Mouse (Mus musculus): ENCODE measurements at regions not wholly inside any gene's neighbourhood (a gene's known extent, or its start where the extent isn't known, plus 50 kb on each side); places are given as distances from the start of the nearest gene placed in this dataset.
A peak's percentile ranks its signal among the peaks of the same experiment; 100 is the strongest.

DNA sequence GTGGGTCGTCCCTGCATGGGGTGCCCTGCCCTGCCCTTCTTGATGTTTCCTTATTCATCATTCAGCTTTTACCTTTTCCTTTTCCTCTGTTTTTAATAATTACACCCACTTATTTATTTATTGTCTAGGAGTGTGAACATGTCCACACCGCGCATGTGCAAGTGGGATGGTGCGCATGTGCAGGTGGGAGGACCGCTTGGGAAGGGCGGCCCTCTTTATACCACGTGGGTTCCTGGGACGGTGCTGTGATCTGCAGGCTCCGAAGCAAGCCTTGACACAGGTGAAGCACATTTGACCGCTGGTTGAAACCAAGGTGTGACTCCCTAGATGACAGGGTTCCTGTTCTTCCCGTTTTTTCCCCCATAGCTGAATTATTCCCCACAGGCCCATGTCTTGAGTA lies 60.0 kb downstream of the Syf2 start:
- no peak for TF ChIP-seq CTCF (IDR thresholded peaks at IDR 0.05)
- H3K27me3 ChIP-seq: no peaks in the 10 kb centered on the region
- ChIA-PET POLR2A (no interaction called here), CTCF (no interaction called here)
- no peak for DNase-seq (ENCODE audit: low read depth, low spot score)
- ATAC-seq: no peak
- in situ Hi-C loops (cut with MboI; ENCODE audit: low pct_unique_long_range_greater_than_20kb): no loop called here

DNA sequence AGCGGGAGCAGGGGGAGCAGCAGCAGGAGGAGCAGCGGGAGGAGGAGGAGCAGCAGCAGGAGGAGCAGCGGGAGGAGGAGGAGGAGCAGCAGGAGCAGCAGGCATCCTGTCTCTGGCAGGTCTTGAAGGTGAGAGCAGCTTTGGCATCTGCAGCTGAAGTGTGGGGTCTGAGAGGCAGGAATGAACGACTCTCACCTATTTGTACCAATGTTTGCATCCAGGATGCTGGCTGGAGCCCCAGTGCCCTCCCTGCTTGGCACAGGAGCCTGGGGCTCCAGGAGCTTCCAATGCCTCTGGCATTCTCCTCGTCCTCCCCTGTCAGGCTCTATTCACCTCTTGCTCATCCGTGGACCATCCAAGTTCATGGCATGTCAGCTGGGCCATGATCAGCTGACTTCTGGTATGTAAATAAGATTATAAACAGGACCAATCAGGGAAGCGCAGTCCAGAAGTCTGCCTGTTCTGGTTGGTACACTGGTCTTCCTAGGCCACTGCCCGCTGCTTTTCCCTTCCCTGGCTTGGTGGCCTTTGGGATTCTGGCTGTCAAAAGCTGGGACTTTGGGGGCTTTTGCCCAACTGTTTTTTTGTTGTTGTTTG lies 62.9 kb downstream of the Syf2 start:
- no peaks in the 10 kb centered on the region for H3K27me3 ChIP-seq
- ChIA-PET CTCF (no interaction called here), POLR2A (no interaction called here)
- ATAC-seq: no peak
- DNase-seq (ENCODE audit: low read depth, low spot score): no peak
- in situ Hi-C loops (cut with MboI; ENCODE audit: low pct_unique_long_range_greater_than_20kb): no loop called here
- no peak for TF ChIP-seq CTCF (IDR thresholded peaks at IDR 0.05)

DNA sequence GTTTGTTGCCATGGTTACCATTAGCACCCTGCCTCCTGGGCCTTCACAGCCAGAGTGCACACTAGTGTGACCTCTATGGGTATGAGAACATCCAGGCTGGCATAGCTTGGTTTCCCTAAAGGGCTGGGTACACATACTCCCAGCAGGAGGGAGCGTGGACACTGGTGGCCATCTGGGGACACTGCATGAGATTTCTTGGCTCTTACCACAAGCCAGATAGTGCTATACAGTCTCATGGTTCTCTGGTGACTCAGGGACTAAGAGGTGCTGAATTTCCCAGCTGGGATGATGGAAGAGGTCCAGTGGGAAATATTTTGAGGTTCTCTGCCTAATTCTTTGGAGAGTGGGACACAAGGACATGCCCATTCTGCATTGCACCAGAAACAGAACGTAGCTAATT lies 63.5 kb downstream of the Syf2 start:
- no peak for DNase-seq (ENCODE audit: low read depth, low spot score)
- ChIA-PET POLR2A (no interaction called here), CTCF (no interaction called here)
- no peak for TF ChIP-seq CTCF (IDR thresholded peaks at IDR 0.05)
- in situ Hi-C loops (cut with MboI; ENCODE audit: low pct_unique_long_range_greater_than_20kb): no loop called here
- ATAC-seq: peak; percentile 23
- no peaks in the 10 kb centered on the region for H3K27me3 ChIP-seq

DNA sequence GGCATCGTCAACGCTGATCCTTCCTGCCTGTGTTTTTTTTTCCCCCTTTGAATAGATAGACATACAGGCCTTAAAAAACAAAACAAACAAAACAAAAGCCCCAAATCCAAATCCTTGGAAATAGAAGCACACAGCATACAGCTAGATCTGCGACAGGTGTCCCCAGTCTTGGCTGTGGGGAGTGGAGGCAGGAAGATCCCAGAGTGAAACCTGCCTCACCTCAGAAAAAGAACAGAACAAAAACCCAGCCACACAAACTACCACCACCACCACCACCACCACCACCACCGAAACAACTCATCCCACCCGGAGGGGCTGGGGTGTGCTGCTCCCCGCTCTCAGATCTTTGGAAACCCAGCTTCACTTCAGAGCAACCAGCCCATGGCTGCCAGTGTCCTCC lies 64.0 kb downstream of the Syf2 start:
- ATAC-seq: no peak

DNA sequence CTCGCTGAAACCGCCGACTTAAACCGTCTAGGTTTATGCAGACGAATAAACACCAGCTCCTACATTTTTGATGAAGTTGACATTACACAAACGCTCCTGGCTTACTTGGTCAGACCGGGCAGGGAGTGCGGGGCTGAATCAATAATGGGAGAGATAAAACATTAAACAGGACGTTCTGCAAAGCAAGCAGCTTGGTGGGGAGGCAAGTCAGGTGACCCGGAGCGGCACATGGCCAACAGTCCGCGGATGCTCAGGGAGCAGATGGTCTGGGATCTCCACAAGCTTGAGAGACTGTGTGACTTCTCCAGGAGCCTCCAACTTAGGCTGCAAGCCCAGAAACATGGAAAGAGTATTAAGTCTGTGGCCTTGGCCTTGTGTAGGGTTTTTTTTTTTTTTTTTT lies 64.4 kb downstream of the Syf2 start:
- no peak for DNase-seq (ENCODE audit: low read depth, low spot score)
- CTCF ChIA-PET: interaction anchor here (0.5 kb wide), 1 partner anchor 26 kb away, joined by 3 read pairs; no protein-coding TSS in a partner anchor
- in situ Hi-C loops (cut with MboI; ENCODE audit: low pct_unique_long_range_greater_than_20kb): no loop called here

More for the DNA sequence above, 64.0 kb downstream of the Syf2 start:
- POLR2A ChIA-PET: no interaction called here
- TF ChIP-seq CTCF (IDR thresholded peaks at IDR 0.05): no peak
- in situ Hi-C loops (cut with MboI; ENCODE audit: low pct_unique_long_range_greater_than_20kb): no loop called here
- H3K27me3 ChIP-seq: no peaks in the 10 kb centered on the region
- CTCF ChIA-PET: no interaction called here
- DNase-seq (ENCODE audit: low read depth, low spot score): no peak

DNA sequence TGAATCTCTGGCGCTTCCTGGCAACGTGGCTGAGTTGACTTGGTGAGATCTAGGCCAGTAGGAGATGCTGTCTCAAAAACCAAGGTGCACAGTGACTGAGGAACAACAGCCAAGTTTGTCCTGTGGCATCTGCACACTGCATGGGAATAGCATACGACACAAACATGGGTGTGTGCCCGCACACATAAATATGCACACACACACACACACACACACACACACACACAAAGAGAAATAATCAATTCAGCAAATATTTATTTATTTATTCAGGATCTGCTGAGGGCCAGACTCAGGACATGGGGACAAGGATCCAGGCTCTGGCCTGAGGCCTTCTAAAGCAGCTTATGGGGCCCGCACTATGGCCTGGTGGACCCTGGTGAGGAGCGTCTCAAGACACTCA lies 65.4 kb downstream of the Syf2 start:
- in situ Hi-C loops (cut with MboI; ENCODE audit: low pct_unique_long_range_greater_than_20kb): no loop called here
- POLR2A ChIA-PET: no interaction called here
- no peaks in the 10 kb centered on the region for H3K27me3 ChIP-seq
- TF ChIP-seq CTCF (IDR thresholded peaks at IDR 0.05): no peak
- no peak for ATAC-seq
- CTCF ChIA-PET: no interaction called here
- no peak for DNase-seq (ENCODE audit: low read depth, low spot score)

More for the DNA sequence above, 64.4 kb downstream of the Syf2 start:
- POLR2A ChIA-PET: no interaction called here
- no peak for ATAC-seq
- TF ChIP-seq CTCF (IDR thresholded peaks at IDR 0.05): no peak
- H3K27me3 ChIP-seq: no peaks in the 10 kb centered on the region

DNA sequence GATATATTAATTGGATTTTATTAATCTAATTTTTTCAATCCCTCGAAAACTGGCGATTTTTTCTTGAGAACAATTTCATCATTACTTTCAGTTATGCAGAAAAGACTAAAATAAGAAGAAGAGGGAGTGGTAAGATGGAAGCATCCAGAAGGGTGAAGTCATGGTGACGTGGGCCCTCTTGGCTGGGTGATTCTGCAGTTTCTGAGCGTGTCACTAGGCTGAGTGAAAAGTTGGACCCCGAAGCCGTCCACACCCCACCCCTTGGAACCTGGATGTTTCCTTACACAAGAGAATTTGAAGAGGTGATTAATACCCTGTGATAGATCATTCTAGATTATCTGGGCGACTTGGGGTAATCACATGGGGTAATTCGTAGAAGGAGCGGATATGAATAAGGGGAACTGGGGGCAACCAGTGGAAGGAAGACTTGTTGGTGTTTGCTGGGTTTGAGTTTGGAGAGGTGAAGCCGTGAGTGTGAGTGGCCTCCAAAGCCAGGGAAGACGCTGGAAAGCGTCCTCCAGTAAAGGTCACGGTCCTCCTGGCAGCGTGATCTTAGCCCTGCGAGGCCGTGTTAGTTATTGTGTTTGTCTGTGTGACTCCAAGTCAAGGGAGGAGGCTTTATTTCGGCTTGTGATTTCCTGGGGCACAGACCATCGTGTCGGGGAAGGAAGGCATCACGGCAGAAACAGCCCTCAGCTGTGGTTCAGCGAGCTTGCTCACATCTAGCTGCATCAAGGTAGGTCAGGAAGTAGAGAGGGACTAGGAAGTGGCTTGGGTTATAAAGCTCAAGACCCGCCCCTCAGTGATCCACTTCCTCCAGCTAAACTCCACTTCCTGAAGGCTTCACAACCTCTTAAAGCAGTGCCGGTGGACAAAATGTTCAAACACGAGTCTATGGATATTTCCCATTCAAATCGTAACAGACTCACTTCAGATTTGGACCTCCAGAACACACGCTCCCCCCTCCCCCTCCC lies 67.0 kb downstream of the Syf2 start:
- ATAC-seq (no peak), DNase-seq (ENCODE audit: low read depth, low spot score) (no peak)
- ChIA-PET CTCF (no interaction called here), POLR2A (no interaction called here)
- no peaks in the 10 kb centered on the region for H3K27me3 ChIP-seq
- TF ChIP-seq CTCF (IDR thresholded peaks at IDR 0.05): no peak
- in situ Hi-C loops (cut with MboI; ENCODE audit: low pct_unique_long_range_greater_than_20kb): no loop called here

DNA sequence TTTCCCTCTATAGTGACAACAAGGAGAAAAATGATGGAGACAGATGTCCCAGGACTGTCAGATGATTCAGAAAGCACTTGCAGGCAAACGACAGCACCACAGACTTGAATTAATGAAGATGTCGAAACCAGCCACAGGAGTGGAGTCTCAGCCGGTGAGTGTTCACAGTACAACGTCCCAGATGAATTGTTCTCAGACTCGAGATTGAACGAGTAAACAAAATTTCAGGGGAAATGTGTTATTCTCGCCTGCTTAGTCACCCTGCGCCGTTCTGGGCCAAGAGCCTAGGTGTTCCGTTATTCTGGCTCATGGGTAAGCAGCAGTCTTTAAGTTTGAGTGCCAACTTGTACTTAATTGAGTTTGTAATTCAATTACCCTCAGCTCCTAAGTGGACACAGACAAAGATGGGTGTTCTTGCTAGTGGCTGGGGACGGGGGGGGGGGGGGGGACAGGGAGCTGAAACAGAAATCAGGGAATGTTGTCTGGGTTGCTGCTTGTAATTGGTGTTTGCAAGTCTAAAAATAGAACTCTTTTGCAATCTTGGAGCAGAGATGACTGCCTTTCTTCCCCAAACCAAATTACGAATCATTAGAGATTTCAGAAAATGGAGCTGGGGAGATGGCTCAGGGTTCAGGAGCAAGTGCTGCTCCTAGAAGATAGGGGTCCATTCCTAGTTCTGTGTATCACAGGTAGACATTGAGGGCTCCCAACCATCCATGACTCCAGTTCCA lies 68.4 kb downstream of the Syf2 start:
- CTCF ChIA-PET: interaction anchor here (0.6 kb wide), 1 partner anchor 53 kb away, joined by 3 read pairs; no protein-coding TSS in a partner anchor
- POLR2A ChIA-PET: no interaction called here
- no peaks in the 10 kb centered on the region for H3K27me3 ChIP-seq
- no peak for TF ChIP-seq CTCF (IDR thresholded peaks at IDR 0.05)
- in situ Hi-C loops (cut with MboI; ENCODE audit: low pct_unique_long_range_greater_than_20kb): no loop called here
- peak; percentile 64 for ATAC-seq
- DNase-seq (ENCODE audit: low read depth, low spot score): no peak

DNA sequence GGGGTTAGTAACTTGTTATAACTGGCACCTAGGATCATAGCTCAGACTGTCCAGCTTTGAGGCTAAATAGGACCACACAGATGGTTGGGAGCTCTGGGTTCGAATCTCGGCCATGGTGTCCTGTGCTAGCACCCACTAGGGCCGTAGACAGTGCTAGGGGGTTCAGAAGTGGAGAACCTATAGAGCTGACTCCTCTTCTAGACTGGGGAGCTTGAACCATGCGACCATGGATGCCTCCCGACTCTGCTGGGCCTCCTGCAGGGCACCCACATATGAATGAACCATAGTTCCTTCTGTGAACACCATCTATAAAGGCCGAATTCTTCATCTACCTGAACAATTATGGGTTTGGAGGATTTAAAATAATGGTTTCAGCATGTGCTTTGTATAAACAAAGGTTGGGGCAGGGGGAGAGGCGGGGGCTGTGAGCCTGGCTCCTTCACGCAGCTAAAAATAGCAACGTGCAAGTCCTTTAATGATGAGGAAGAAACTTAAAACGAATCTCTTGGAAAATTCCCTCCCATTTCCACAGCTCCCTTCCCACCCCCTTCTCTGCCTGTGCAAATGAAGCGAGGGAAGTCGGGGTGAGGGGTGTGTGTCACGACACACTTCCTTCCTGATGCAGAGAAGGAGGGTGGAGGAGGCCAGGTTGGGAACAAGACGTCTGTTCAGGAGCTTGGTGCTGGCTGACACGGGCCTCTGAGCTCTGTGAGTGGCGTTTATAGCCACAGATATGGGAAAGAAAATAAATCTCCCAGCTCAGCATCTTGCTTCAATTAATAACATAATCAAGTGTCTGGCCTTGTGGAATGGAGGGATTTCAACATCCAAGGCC lies 71.6 kb downstream of the Syf2 start:
- no peak for DNase-seq (ENCODE audit: low read depth, low spot score)
- ChIA-PET CTCF (no interaction called here), POLR2A (no interaction called here)
- H3K27me3 ChIP-seq: no peaks in the 10 kb centered on the region
- no peak for TF ChIP-seq CTCF (IDR thresholded peaks at IDR 0.05)
- no peak for ATAC-seq
- in situ Hi-C loops (cut with MboI; ENCODE audit: low pct_unique_long_range_greater_than_20kb): no loop called here

DNA sequence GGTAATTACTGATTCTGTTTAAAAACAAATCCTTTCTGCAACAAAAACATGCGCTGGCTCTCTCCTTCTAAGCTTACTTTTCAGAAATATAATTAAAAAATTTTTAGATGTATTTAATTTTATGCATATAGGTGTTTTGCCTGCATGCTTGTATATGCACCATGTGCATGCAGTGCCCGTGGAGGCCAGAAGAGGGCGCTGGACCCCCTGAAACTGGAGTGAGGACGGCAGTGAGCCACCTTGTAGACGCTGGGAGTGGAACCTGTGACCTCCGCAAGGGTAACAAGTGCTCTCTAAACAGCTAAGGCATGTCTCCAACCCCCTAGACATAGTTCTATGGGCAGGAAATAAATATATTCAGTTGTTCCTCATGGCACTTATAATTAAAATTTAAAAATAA lies 80.7 kb downstream of the Syf2 start:
- ATAC-seq (no peak), DNase-seq (ENCODE audit: low read depth, low spot score) (no peak)
- ChIA-PET CTCF (interaction anchor here (1.7 kb wide), 1 partner anchor 33 kb away, joined by 4 read pairs; no protein-coding TSS in a partner anchor), POLR2A (no interaction called here)
- no peak for TF ChIP-seq CTCF (IDR thresholded peaks at IDR 0.05)
- no peaks in the 10 kb centered on the region for H3K27me3 ChIP-seq
- in situ Hi-C loops (cut with MboI; ENCODE audit: low pct_unique_long_range_greater_than_20kb): no loop called here

All from Patski (cell line).